Comparison of ENCODE assay signal across 7 mouse cellular contexts in genomic region chr5:137530588-137531413, GRCm38 (mm10). TPM values are rescaled to one million over a fixed set of nuclear protein-coding genes. Genes with fewer than 3 reads are reported as not detected.
DNase-seq lines count a peak whose midpoint lies in the region; ATAC-seq and TF ChIP-seq lines count a peak whose summit lies in the region.

No protein-coding gene starts in this region.

- peak overlapping the region; percentile 95 for H3K4me2 ChIP-seq in hindbrain, embryonic 11.5 days (replicated peaks; ENCODE audit: low read depth, low read length)

- peak overlapping the region; percentile 79 for H3K4me3 ChIP-seq in cerebellum, adult 2 months (replicated peaks; ENCODE audit: insufficient read depth, low read depth, low read length)
- peak overlapping the region; percentile 88 for H3K4me3 ChIP-seq in hindbrain, embryonic 11.5 days (ENCODE audit: low read depth, low read length)

- no peak for TF ChIP-seq CTCF in cerebellum, adult 2 months (IDR thresholded peaks at IDR 0.05; ENCODE audit: borderline replicate concordance, insufficient read depth, low read depth, low read length)

- WGBS in cerebellum, adult 2 months = under 1% methylated on average over 37 of the region's 46 CpGs
- 0% methylated on average over 45 of the region's 46 CpGs for WGBS in hindbrain, embryonic 11.5 days

- no peaks in the 10 kb centered on the region for H3K27me3 ChIP-seq in cerebellum, adult 2 months (ENCODE audit: control insufficient read depth, insufficient read depth, low read length)
- H3K27me3 ChIP-seq in hindbrain, embryonic 11.5 days (ENCODE audit: control insufficient read depth, insufficient read depth, low read length) = no peaks in the 10 kb centered on the region

- ATAC-seq in hindbrain, embryonic 11.5 days (ENCODE audit: low FRiP score) = peak; percentile 59

- peak overlapping the region; percentile 97 for H3K9ac ChIP-seq in hindbrain, embryonic 11.5 days (ENCODE audit: low read depth, low read length)

- H3K27ac ChIP-seq in cerebellum, adult 2 months (ENCODE audit: insufficient read depth, low read length) = peak overlapping the region; percentile 68
- peak overlapping the region; percentile 97 for H3K27ac ChIP-seq in hindbrain, embryonic 11.5 days (ENCODE audit: low read depth, low read length)

- H3K4me1 ChIP-seq in cerebellum, adult 2 months (ENCODE audit: control insufficient read depth, insufficient read depth, low read length) = peaks cover 18% of the 10 kb centered on the region
- peaks cover 13% of the 10 kb centered on the region; the same call in 1 of the 2 replicates for H3K4me1 ChIP-seq in hindbrain, embryonic 11.5 days (replicated peaks; ENCODE audit: control insufficient read depth, insufficient read depth, low read length)

- peaks cover 19% of the 10 kb centered on the region for H3K36me3 ChIP-seq in hindbrain, embryonic 11.5 days (ENCODE audit: control insufficient read depth, insufficient read depth, low read length)

- peak; percentile 38 for DNase-seq in MEL-GATA-1-ER (ENCODE audit: extremely low read depth, low read depth)
- peak; percentile 62 to 70 for DNase-seq in cerebellum, adult 2 months
- DNase-seq in forelimb bud, embryonic 11.5 days (ENCODE audit: low read depth, low spot score) = peak; percentile 77
- peak; percentile 90 for DNase-seq in hindbrain, embryonic 11.5 days (ENCODE audit: low spot score)
- peak; percentile 80 for DNase-seq in left cerebral cortex, adult 11 months (ENCODE audit: low spot score)
- DNase-seq in lung, postnatal 36 days = peak; percentile 75
- peak; percentile 93 to 96 for DNase-seq in right cerebral cortex, postnatal 10 days (ENCODE audit: low spot score in 2 of 2)

- no peak for TF ChIP-seq POLR2A in cerebellum, adult 2 months (IDR thresholded peaks at IDR 0.05; ENCODE audit: borderline replicate concordance, insufficient read depth, low read length)

- no peaks in the 10 kb centered on the region for H3K9me3 ChIP-seq in hindbrain, embryonic 11.5 days (ENCODE audit: control insufficient read depth, low read length)

RNA-seq across cellular contexts. Expression of gene Epo, which starts 2.2 kb away (rescaled TPM):
- not detected in 2 replicates for polyA plus RNA-seq in cerebellum, adult 2 months (2012; rRNA removed)
- 0.38 and 1.1 TPM in 2 replicates for polyA plus RNA-seq in hindbrain, embryonic 11.5 days (2014; fragmentation: Nextera tagmentation; extraction: Ambion mirVana)

RNA-seq across cellular contexts. Expression of gene Gnb2, which starts 2.5 kb away (rescaled TPM):
- 410 and 442 TPM in 2 replicates for polyA plus RNA-seq in cerebellum, adult 2 months (2012; rRNA removed)
- polyA plus RNA-seq in hindbrain, embryonic 11.5 days (2014; fragmentation: Nextera tagmentation; extraction: Ambion mirVana) = 475 and 483 TPM in 2 replicates

RNA-seq across cellular contexts. Expression of gene Gigyf1, which starts 12.5 kb away (rescaled TPM):
- 59.8 and 61.2 TPM in 2 replicates for polyA plus RNA-seq in cerebellum, adult 2 months (2012; rRNA removed)
- 10.6 and 15.4 TPM in 2 replicates for polyA plus RNA-seq in hindbrain, embryonic 11.5 days (2014; fragmentation: Nextera tagmentation; extraction: Ambion mirVana)

RNA-seq across cellular contexts. Expression of gene Actl6b, which starts 22.5 kb away (rescaled TPM):
- 125 and 135 TPM in 2 replicates for polyA plus RNA-seq in cerebellum, adult 2 months (2012; rRNA removed)
- 45.4 and 47.6 TPM in 2 replicates for polyA plus RNA-seq in hindbrain, embryonic 11.5 days (2014; fragmentation: Nextera tagmentation; extraction: Ambion mirVana)

RNA-seq across cellular contexts. Expression of gene Pop7, which starts 28.5 kb away (rescaled TPM):
- 54.8 and 55.3 TPM in 2 replicates for polyA plus RNA-seq in cerebellum, adult 2 months (2012; rRNA removed)
- 55.2 and 60.6 TPM in 2 replicates for polyA plus RNA-seq in hindbrain, embryonic 11.5 days (2014; fragmentation: Nextera tagmentation; extraction: Ambion mirVana)

Comparison
In these comparisons a context has a peak if more than half of its experiments do, and no peak if none do; other contexts are left out.
1. Peak in every context shown above with its lines: DNase-seq, ATAC-seq, H3K4me3 ChIP-seq and H3K27ac ChIP-seq.
2. DNase-seq: peak in every context shown above with its lines; median percentile 94 in right cerebral cortex, postnatal 10 days; 90 in hindbrain, embryonic 11.5 days; 80 in left cerebral cortex, adult 11 months; 77 in forelimb bud, embryonic 11.5 days; 75 in lung, postnatal 36 days; 66 in cerebellum, adult 2 months; 38 in MEL-GATA-1-ER.